Mouse (Mus musculus): ENCODE measurements around the gene Rras. TPM values are rescaled to one million over a fixed set of nuclear protein-coding genes. Genes with fewer than 3 reads are reported as not detected.
"Not testable (repeated sequence)": the region's sequence is repeated elsewhere in the genome, so short reads cannot be mapped to it uniquely, and the experiment has no call there.

Gene Rras
- total RNA-seq, 1 experiment from 2014 or later: 60.3 TPM

DNA sequence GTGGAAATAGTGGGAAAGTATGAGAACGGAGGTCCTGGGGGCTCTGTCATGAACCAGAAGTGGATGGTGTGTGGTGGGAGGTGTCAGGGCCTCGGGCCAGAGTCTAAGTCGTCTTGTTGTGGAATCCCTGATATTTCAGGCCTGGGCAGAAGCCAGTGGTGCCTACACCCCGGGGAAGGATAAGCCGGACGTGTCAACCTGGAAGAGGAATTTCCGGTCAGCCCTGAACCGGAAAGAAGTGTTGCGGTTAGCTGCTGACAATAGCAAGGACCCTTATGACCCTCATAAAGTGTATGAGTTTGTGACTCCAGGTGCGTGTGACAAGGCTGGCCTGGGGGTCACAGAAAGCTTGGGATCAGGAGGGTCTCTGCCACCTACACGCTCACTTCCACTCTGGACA, 18.0 kb upstream of the Rras start:
- peak; percentile 40 for DNase-seq

DNA sequence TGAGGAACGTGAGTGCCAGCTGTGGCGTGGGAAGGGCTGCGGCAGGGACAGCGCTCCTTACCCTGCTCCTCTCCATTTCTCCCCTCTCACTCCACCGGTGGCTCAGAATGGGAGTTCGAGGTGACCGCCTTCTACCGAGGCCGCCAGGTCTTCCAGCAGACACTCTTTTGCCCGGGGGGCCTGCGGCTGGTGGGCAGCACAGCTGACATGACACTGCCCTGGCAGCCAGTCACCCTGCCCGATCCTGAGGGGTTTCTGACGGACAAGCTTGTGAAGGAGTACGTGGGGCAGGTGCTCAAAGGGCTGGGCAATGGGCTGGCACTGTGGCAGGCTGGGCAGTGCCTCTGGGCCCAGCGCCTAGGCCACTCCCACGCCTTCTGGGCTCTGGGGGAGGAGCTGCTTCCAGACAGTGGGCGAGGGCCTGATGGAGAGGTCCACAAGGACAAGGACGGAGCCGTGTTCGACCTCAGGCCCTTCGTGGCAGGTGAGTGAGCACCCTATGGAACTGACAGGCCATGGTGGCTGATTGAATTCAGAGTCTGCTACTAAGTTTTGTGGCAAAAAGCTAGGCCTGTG, 17.1 kb upstream of the Rras start:
- DNase-seq: peak; percentile 44

DNA sequence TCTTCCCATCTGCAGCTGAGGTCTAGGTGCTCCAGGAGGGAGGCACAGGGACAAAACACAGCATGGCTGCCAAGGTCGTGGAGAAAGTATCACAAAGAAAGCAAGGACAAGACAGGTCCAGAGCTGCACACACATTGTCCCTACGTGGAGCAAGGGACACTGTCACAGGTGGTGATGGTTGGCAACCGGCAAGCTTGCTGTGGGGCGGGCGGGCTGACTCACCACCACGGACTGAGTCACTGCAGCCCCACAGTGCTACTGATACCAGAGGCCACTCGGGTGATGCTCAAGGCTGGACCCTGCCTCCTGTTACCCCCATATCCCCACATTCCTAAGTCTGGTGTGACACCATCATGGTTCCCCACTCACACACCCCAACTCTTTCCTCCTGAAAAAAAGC, 15.3 kb upstream of the Rras start:
- peak; percentile 67 for DNase-seq

DNA sequence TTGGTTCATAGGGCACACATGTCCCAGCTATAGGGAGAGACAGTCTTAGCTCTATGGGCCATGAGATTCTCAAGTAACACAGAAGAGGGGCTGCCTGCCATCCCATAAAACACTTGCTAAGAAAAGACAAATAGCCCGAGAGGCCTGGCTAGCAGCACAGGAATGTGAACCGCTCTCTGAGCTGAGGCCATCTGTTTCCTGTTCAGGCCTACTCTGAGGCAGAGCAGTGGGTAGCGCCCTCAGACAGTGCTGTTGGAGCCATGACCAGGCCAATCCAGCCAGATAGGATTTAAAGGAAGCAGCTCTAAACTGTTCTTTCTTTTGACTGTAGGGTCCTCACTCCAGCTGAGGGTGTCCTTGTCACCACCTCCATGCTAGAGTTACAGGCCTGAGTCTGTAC, 13.2 kb upstream of the Rras start:
- DNase-seq: no peak

DNA sequence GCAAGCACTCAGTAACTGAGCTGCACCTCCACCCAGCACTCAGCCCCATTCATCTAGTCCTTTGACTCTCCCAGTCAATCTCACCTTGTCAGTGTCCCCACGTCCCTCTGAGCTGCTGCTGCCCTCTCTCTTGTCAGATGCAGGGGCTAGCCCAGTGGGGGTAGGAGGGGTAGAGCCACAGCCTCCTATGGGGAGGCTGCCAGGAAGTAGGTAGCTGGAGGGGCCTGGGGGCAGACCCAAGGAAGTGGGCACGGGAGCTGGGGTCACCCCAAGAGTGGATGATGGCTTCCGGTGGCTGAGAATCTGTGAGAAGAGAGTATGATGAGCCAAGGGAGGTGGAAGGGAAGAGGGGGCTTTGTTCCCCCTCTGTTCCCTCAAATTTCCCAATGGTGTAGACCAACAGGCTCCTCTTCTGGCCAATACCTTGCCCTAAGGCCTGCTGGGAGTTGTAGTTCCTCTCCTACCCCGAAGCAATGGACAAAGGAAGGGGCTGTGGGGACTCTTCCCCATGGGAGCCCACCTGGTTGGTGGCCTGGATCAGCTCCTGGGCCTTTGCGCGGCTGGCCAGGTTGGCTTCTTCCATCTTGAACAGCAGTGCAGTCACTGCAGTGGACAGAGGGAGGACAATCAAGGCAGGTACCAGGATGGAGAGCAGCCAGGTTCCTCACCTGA, 12.3 kb upstream of the Rras start:
- no peak for DNase-seq

DNA sequence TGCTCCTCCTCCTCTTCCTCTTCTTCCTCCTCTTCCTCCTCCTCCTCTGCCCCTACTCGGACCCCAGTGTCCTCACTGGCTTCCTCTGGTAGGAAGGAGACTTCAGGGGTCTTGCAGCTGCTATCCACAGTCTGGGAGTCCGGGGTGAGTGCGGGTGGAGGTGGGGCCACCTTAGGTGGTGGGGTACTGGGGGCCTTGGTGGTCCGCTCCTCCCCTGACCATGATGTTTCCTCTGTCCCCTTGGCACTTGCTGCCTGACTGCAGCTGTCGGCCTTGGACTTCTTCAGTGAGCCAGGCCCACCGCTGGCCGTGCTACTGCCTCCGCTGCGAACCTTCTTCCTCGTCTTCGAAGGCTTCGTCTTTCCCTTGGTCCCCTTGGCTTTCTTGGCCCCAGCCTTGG, 11.3 kb upstream of the Rras start:
- no peak for DNase-seq

DNA sequence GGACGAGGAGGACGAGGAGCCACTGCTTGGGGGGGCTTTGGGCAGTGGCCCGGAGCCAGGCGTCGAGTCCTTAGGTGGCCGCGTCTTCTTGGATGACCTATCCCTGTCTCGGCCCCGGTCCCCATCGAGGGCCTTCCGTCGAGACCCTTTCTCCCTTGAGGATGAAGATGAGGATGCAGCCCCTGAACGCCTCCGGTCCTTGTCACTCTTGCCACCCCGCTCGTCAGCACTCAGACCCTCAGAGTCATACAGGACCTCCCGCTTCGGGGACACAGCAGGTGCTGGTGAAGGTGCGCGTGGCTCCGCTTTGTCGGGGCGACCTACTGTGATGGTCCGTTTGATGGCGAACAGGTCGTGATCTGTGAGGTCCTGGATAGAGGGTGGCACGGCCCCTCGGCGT, 10.6 kb upstream of the Rras start:
- no peak for DNase-seq

DNA sequence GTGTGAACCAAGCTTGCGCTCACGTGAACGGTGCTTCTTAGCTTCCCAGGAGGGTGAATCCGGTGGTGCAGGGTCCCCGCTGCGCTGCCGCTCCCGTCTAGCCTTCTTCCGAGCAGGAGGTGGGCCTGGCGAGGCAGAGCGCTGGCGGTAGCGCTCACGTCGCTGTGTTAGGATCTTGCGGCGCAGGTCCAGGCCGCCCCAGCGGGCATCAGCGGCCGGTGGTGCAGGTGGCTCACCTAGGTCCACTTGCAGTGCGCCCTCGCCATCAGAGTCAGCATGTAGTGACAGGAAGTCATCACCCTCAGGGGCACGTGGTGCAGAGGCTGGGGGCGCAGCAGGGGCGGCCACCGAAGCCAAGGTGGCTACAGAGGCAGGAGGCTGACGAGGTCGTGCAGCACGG, 9.9 kb upstream of the Rras start:
- DNase-seq: no peak

DNA sequence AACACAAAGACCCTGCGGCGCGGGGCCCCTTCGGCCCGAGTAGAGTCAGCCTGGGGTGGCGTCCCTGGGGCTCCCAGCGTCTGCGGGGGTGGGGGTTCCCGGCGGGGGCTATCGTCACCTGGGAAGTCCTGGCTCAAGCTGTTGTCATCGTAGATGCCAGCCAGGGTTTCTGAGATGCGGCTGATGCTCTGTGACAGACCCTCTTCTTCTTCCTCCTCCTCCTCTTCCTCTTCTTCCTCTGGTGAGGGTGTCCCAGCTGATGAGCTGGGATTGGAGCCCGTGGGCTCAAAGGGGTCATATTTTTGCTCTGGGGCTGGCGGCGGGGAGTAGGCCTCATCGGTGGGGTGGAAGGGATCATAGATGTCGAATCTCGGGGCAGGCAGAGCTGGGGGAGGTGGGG, 9.3 kb upstream of the Rras start:
- no peak for DNase-seq

DNA sequence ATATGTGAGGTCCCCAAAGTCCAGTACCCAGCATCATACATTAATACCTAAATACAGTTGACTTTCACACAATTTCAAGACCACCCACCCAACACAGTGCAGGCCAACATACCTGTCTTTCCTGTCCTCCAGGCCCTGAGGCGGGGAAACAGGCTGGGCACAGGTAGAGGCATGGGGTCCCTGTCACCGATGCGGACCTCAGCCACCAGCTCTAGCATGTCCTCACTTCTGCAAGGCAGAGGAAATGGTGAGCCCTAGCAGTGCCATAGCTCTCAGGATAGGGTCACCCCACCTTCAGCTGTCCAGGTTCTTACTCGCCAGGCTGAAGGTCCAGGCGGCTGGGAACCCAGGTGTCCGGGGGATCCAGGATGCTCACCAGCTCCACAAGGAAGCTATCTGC, 5.8 kb upstream of the Rras start:
- no peak for DNase-seq

DNA sequence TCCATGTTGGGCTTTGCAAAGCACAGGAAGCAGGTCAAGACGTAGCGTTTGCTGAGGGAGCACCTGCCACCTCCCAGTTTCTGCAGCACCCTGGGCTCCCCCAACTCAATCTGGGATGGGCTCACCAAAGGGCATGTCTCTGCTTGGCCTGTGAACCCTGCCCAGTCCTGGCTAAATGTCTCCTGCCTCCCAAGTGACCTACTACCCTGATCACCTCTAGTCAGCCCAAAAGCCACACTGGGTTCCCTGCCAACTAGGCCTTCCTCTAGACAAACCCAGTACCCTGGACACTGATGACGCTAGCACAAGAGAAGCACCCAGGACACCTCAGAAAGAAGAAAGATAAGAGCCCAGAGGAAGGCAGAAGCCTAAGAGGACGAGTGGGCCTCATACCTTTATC, 4.9 kb upstream of the Rras start:
- no peak for DNase-seq

DNA sequence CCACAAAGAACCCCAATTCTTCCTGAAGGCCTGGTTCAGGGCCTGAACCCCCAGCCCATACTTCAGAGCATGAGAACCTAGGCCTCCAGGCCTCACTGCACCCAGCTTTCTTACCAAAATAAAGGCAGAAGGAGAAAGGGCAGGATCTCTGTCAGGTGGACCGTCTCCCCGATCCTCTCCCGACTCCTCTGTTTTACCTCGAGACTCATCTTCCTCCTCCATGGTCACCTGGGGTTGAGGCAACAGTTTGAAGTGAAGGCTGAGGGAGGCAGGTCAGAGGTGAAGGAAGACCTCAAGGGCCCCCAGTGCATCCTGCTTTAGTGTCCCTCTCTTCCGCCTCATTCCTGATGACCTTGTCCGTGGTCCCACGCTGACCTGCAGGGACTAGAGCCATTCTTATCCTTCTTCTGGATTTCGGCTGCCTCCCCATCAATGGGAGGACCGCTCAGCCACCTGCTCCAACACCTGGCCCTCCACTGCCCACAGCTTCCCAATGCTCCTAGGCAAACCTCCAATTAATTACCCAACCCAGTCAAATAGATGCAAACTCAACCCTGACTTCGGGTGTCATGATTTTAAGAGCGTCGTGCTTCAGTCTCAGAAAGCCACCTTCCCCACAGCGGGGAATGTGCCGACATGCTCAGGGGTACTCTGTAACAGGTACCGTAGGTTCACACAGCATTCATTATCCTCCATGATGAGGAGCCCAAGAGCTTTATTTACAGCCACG, 4.2 kb upstream of the Rras start:
- no peak for DNase-seq

DNA sequence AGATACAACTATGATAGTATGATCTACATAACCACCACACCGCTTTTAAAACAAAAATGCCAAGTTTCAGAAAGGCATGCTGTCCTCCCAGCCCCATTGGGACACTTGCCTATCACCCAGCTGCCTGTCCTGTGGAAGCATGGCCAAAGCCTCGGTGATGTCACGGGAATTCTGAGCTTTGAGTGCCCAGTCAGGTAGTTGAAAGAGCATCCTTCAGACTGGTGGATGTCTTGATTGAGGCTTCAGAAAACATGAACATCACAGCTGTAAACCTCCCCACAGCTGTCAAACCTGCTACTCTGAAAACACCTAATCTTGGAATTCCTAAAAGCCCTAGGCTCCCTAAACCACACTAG, 3.7 kb upstream of the Rras start:
- DNase-seq: no peak

DNA sequence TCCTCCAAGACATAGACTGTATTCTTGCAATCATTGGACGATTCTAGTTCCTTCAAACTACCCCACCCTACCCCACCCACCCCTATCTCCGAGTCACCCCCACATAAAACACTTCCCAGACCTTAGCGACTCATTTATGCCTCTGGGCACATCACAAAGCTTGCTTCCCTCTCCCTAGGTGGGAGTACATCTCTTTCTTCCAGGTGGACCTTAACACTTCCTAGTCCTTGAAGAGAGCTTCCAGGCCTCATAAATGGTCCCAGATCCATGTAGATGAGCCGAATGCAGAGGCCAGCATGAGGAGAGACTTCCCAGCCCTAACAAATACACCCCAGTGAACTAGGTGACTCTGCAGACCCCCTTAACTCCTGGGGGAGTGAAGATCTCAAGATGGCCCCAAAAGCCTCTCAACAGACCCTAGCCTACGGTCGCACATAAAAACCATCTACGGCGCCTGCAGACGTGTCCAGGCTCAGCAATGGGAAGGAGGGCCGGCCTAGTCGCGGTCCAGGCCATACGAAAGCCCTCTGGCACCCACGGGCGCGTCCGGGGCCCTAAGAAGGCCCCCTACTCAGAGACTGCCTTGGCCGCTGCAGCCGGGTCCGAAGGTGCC, 2.3 kb upstream of the Rras start:
- no peak for DNase-seq

DNA sequence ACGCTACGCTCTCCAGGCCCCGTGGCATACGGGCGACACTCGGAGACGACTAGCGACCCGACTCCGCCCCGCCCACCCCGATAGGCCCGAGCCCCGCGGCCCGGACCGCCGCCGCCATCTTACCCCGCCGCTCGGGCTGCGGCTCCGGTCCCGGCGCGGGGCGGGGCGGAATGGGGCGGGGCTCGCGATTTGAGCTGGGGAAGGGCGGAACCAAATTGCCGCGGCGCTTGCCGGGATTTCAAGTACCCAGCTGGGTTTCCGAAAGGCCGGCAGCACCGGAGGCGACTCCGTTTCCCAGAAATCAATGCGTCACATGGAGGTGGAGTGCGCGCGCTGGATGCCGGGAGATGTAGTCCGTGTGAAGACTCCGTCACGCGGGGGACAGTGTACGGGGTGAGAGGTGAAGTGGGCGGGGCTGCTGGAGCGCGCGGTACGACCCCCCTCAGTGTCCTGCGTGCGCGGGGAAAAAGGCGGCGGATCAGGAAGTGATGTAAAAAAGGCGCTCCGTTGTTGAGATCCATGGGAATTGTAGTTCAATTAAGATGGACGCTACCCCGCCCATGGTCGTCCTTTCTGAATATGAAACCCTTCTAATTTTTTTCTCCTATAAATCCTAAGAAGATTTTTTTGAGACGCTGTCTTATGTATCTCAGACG, 1.7 kb upstream of the Rras start, which contains the start of gene Scaf1:
Gene Scaf1, minus strand, starts transcription at position 407 of the 656 bp plus-strand sequence.
- peak; percentile 99 for DNase-seq

DNA sequence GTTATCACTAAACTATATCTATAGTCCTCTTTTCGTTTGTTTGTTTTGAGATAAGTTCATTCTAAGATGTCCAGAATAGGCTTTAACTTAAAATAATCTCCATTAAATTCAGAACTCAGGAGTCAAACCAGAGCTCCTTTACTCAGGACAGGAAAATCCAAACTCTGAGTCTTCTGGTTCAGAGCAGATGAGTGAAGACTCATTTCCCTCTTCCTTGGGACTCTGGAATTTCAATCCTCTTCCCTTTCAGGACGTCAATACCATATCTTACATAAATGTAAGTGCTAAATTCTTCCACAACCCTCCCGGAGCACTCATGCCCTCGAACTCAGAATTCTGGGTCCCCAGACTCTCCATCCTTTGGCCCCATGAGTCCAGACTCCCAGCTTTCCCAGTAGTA, 1.0 kb upstream of the Rras start:
- no peak for DNase-seq

DNA sequence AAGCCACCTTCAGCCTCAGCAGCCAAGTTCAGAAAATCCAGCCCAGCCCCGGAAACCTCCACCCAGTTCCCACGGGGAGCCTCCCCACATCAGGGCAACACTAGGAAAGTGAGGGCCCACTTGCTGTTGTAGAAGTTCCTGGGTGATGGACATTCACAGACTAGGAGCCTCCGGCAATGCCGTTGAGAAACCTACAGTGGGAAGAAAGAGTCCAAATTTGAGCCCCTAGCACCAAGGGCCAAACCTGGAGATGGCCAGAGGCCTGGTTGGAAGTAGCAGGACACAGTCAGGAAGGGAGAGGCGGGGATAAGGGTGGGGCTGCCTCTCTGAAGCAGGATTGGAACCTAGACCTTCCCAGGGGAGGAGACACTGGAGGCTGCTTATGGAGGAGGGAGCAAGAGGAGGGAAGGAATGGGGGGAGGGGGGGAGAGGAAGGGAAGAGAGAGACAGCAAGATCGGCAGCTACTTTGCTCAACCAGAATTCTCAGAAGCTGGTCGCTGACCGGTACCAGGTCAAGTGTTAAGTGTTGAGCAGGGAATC, 1.3 kb downstream of the Rras start:
- DNase-seq: peak; percentile 58

DNA sequence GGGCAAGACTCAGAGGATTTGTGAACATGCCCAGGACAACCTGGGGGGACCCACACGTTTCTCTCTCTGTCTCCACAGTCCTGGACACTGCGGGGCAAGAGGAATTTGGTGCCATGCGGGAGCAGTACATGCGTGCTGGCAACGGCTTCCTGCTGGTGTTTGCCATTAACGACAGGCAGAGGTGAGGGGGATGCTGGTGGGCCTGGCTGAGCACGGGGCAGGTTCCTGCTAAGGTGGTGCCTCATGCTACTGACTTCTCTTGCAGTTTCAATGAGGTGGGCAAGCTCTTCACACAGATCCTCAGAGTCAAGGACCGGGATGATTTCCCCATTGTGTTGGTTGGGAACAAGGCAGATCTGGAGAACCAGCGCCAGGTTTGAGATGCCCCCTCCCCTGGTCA, 2.5 kb downstream of the Rras start:
- no peak for DNase-seq

DNA sequence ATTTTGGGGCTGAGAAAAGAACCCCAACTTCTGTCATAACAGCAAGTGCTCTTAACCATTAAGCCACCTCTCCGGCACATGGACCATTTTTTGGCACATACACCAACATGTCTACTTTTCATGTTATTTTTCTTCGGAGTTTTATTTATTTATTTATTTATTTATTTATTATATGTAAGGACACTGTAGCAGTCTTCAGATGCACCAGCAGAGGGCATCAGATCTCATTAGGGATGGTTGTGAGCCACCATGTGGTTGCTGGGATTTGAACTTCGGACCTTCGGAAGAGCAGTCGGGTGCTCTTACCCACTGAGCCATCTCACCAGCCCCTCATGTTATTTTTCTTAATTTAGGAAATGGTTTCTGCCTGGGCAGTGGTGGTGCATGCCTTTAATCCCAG, 6.0 kb downstream of the Rras start:
- DNase-seq: not testable (repeated sequence)

DNA sequence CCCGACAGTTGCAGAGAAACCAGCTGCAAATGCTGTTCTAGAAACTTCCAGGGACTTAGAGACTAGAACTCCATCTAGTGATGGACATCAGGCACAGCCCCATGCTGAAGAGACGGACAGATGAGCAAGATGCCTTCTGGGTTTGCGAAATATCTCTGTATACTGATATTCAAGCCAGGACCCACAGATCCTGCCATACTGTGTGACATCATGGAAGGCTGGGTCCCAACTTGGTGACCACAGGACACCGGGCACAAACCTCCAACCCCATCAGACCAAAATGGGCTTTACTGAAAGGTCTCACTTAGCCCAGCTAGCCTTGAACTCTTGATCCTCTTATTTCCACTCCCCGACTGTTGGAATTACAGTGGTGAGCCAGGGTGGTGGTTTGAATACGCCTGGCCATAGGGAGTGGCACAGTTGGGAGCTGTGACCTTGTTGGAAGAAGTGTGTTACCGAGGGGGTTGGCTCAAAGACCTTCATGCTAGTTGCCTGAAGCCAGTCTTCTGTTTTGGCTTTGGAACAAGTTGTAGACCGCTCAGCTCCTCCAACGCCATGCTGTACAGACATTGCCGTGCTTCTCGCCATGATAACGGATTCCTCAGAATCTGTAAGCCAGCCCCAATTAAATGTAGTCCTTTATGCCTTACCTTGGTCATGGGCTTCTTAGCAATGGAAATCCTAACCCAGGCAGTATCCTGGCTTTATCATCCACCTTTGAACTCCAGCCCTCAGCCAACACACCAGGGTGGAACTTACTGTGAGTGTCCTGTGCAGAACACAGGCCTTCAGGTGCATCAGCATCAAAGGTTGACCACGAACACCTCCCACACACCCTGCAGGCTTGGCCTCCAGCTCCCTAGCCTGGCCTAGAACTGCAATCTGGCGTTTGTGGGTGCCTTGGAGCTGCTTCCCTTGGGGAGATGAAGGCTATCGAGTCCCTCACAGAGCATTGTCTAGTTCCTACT, 6.8 kb downstream of the Rras start:
- no peak for DNase-seq

DNA sequence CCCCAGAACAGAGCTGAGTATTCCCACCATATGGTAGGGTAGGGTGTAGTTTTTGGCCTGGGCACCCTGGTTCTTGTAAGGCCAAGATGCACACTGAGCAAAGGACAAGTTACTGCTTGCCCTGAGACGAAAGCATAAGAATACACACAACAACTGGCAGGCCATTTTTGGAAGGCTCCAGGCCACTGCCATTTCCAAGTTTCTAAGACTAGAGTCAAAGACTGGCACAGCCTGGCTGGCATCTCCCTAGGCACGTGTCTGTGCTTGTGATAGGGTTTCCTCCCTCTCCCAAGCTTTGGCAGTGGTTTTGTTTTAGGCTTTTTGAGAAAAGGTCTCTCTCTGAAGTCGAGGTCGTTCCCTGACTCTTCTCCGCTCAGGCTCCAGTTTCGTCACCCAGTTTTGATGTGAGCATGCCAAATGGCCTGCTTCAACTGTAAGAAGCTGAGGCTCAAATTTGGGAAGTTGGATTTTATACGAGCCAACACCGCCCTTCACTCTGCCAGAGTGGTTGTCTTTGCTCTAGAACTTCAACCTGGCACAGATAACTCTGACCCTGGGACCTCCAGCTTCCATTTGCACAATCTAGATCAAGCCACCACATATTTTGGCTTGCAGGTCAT, 8.0 kb downstream of the Rras start:
- peak; percentile 79 for DNase-seq
